Mouse (Mus musculus) cortical plate, adult 2 months (tissue): Measurements from ENCODE around the gene Pigb.

Experiments used
- CTCF ChIP-seq: fragments of 200-500 bp; IDR thresholded peaks from 2 replicates; pipeline ENCODE4 v1.5.1; 2011; ENCODE audit warnings: mild to moderate bottlenecking, control low read depth, low read length; ENCODE audit not compliant: insufficient read depth; ENCODE audit errors: extremely low read depth
- POLR2A ChIP-seq: fragments of 200-500 bp; IDR thresholded peaks from 2 replicates; pipeline ENCODE4 v1.6.1; 2011; ENCODE audit warnings: mild to moderate bottlenecking, low read length, control low read depth; ENCODE audit not compliant: insufficient read depth; ENCODE audit errors: extremely low read depth

GRCm38 (mm10) chr9:73025818-73026636 lies 14.2 kb downstream of the Pigb start:
- TF ChIP-seq POLR2A, result no peak
- TF ChIP-seq CTCF, result no peak
